Mouse (Mus musculus): ENCODE results near the gene Fstl1.

The Fstl1 gene

DNA sequence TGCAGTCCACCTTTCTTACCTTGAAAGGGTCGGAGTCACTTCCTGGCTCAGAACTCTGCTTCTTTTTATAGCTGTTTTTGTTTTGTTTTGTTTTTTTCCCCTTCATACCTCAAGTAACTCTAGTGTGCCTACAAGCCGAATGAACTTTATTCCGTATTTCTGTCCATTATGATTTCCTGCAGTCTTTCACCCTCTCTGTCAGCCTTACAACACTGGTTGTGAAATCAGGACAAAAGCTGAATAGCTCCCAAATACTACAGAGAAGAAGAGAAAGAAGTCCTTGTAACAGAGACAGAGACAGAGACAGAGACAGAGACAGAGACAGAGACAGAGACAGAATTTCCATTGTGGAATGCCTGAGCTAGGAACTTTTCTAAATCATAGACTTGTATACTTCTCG, 41.3 kb downstream of the Fstl1 start:
- no peak for DNase-seq (ENCODE audit: low read depth, low spot score)

GRCm38 (mm10) chr16:37823949-37824348, 47.3 kb downstream of the Fstl1 start:
- DNase-seq (ENCODE audit: low read depth, low spot score), result no peak

DNA sequence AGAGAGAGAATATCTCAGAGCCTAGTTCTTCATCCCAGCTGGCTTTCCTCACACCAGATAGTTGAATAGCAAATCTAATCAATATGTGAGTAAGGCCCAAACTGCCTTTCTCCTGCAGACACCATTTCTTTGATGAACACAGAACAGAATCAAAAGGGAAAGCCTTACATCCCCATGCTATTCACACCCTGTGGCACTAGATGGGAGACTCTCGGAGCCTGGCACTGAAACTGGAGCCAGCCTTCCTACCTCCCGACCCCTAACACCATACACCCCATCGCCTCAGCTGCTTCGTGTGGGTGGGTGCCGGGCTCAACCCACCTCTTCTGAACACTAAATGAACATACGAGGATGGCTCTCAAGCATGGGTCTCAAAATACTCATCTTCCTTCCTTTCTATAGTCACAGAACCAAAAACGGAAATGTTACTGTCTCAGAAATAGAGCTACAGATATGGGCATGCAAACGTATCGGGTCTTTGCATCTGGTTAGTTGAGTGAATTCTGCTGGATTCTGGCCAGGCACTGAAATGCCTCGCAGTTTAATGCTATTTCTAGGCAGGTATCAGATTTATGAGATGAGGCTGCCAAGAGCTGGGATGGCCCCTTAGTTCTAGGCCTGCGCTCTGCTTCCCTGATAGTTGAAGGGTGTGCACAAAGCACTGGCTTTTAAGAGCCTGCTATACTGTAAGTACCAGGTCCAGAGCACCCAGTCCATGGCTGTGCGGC, 48.3 kb downstream of the Fstl1 start:
- DNase-seq (ENCODE audit: low read depth, low spot score), result no peak

DNA sequence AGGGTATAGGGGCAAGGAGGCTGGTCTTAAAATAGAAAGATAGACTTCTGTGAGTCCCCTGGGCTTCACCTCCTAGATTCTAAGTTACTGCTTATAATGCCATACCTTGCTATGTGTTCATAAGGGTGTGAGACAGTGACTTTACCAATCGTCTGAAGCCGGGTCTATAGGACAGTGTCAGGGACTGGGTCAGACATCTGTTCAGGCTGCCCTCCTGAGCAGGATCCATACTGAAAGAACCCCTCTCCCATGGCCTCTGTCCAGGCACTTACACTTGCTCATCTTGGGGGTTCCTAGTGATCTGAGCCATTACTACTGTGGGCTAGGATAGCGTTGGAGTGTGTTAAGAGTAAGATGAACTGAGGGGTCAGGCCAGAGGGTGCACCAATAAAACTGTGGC, 49.6 kb downstream of the Fstl1 start:
- DNase-seq (ENCODE audit: low read depth, low spot score), result no peak

GRCm38 (mm10) chr16:37831041-37831440, 54.4 kb downstream of the Fstl1 start:
- DNase-seq (ENCODE audit: low read depth, low spot score), result no peak

GRCm38 (mm10) chr16:37837571-37837970, 60.9 kb downstream of the Fstl1 start:
- DNase-seq (ENCODE audit: low read depth, low spot score), result no peak

DNA sequence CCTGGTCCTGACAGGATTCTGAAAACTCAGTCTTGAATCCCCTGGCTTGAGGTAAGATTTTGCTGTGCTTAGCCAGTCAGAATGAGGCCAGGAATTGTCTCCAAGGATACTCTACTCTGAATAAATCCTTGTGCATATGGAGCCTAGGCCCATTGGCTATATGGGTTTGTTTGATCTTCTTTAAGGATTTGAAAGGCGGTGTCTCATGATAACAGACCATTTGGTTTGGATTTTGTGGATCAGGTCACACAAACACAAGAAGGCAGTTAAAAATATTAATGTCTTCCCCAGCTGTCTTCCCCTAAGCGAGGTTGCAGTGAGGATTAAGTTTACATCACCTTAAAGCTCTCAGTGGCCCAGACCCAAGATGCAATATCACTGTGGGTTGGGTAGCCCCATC, 65.8 kb downstream of the Fstl1 start:
- DNase-seq (ENCODE audit: low read depth, low spot score), result no peak

DNA sequence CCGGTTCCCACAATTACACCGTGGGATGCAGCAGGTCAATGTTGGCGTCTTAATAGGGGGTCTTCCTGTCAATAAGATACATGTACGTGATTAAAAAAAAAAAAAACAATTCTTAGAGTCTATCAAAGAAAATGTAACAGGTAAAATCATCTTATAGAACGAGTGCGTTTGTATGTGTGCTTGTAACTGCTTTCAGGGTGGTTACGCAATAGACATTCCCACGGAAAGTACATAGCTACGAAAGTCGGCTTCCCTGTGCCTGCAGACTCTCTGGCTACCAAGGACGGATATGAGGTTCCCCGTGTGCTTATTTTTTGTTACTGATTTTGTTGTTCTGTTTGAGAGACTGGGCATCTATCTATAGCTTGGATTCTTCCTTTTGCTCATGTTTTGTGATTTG, 67.1 kb downstream of the Fstl1 start:
- no peak for DNase-seq (ENCODE audit: low read depth, low spot score)

GRCm38 (mm10) chr16:37845202-37845925, 68.7 kb downstream of the Fstl1 start:
- DNase-seq (ENCODE audit: low read depth, low spot score), result no peak

GRCm38 (mm10) chr16:37847081-37847480, 70.4 kb downstream of the Fstl1 start:
- no peak for DNase-seq (ENCODE audit: low read depth, low spot score)

DNA sequence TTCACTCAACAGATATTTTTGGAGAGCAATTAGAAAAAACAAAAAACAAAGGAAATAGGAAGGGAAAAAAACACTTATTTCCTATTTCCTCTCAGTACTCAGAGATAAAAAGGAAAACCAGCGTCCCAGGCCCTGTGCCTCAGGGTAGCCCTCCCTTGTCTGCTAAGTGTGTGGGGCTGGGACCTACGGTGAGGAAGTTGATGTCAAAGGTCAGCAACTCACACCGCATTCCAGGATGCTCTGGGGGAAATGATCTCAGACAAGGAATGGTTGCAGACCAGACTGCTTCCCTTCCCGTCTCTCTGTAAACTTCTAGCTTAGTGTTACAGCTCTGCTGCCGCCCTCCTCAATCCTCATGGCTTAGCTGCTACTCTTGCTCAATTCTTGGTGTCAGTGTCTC, 74.7 kb downstream of the Fstl1 start:
- DNase-seq (ENCODE audit: low read depth, low spot score), result no peak

- DNase-seq (ENCODE audit: low read depth, low spot score), result no peak
Observed at GRCm38 (mm10) chr16:37853279-37853678, 76.6 kb downstream of the Fstl1 start.

GRCm38 (mm10) chr16:37854054-37854453, 77.4 kb downstream of the Fstl1 start:
- DNase-seq (ENCODE audit: low read depth, low spot score), result no peak

GRCm38 (mm10) chr16:37854593-37854992, 77.9 kb downstream of the Fstl1 start:
- no peak for DNase-seq (ENCODE audit: low read depth, low spot score)

GRCm38 (mm10) chr16:37855583-37855982, 78.9 kb downstream of the Fstl1 start:
- no peak for DNase-seq (ENCODE audit: low read depth, low spot score)

GRCm38 (mm10) chr16:37856327-37856726, 79.7 kb downstream of the Fstl1 start:
- no peak for DNase-seq (ENCODE audit: low read depth, low spot score)

DNA sequence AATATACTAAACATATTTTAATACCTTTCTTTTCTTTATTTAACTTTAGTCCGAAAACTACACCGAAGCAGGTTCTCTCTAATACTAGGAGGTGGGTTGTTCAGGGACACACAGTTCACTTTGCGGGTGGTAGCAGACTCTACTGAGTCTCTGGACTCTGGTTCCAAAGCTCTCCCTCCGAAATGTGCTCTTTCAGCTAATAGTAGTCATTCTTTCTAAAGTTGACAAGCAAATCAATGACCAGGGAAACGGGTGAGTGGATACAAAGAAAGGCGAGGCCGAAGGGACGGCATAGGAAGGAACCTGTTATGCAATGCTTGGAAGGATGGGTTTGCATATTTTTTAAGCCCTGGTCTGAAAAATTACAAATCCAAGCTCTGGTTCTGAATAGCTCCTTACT, 80.8 kb downstream of the Fstl1 start:
- no peak for DNase-seq (ENCODE audit: low read depth, low spot score)

DNA sequence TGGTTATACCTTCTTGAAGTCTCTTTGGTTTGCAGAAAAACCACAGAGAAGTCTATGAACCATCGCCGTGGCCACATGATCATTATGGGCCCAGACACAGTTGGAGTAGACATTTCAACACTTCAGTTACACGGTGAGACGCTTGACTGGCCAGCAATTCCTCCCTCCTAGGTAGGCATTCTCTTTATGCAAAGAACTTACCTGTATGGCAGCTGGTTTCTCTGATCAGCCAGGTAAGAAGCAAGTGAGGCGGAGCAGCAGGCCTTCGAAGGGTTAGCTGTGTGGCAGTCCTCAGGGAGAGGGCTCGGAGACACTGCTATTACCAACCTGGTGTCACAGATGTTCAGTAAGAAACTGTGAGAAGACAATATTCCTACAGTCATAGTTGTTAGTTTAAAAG, 83.5 kb downstream of the Fstl1 start:
- DNase-seq (ENCODE audit: low read depth, low spot score), result no peak

GRCm38 (mm10) chr16:37861029-37861428, 84.4 kb downstream of the Fstl1 start, which contains the start of gene Gm36028:
Gm36028 (minus strand) TSS chr16:37861146.
- DNase-seq (ENCODE audit: low read depth, low spot score), result no peak

DNA sequence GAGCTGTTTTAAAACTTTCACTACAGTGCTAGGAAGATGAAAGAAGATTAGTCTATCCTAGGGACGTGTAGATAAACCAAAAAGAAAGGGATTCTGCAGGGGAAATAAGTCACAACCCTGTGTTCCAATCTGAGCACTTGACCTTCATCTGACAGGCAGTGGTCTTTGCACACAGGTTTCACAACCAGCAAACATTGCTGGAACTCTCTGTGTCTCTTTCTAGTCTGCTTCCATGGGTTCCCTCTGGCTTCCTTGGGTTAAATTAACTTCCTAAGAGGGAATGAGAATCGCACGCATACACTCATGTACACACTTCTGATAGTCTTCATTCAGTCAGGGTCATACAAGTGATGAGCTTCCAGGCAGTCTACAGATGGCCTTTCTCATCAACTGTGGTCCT, 87.2 kb downstream of the Fstl1 start:
- no peak for DNase-seq (ENCODE audit: low read depth, low spot score)

DNA sequence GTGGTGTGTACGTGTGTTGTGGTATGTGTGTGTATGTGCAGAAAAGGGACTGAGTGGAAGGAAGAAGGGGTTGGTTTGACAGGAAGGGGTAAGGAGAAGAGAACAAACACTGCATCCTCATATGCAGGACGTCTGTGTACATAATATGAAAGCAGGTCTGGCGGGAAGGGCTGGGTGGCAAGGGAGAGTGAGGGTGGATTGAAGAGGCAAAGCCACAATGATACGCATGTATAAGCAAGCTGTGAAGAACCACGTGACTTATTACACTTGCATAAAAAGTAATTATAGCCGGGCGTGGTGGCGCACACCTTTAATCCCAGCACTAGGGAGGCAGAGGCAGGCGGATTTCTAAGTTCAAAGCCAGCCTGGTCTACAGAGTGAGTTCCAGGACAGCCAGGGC, 89.2 kb downstream of the Fstl1 start:
- DNase-seq (ENCODE audit: low read depth, low spot score), result no peak

DNA sequence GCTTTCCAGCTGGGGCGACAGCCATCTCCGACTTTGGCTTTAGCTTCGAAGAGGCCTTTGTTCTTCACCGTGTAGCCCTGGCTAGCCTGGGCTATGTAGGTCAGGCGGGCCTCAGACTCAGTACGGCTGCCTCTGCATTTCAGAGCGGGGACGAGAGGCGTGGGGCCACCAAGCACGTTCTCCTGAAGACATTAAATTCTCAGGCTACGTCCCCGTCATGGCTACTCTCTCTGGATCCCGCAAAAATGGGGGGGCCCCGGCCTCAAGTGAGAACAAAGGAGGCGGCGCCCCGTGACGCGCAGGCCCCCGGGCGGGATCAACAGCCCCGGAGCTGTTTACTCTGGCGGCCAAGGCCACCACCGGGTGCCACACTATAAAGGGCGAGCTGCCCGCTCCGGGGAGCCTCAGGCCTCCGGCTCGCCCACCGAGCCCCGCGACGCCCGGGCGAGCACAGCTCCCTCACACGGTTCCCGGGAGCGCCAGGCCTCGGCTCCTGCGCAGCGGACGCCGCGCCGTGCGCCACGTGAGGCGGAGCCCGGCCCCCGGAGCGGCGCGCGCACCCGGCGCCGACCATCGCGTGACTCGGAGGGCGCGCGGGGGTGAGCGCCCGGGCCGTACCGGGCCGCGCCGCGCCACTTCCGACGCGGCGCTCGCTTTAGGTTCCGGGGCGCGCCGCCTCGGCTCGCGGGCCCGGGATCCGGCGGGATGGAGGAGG, 91.3 kb downstream of the Fstl1 start, which contains the start of gene Lrrc58:
Lrrc58 (plus strand) TSS at position 599 of the 715 bp plus-strand sequence.
- DNase-seq (ENCODE audit: low read depth, low spot score), result peak; percentile 81

Data from ZHBTc4 (cell line).